Mouse (Mus musculus) layer of hippocampus, adult 9-11 months (tissue): ENCODE results near the gene Pmpcb.
A peak's percentile ranks its signal among the peaks of the same experiment; 100 is the strongest.

ENCODE experiments used
- DNase-seq: peaks from one replicate; pipeline ENCODE4 v3.0.0; 2022

Gene Pmpcb

DNA sequence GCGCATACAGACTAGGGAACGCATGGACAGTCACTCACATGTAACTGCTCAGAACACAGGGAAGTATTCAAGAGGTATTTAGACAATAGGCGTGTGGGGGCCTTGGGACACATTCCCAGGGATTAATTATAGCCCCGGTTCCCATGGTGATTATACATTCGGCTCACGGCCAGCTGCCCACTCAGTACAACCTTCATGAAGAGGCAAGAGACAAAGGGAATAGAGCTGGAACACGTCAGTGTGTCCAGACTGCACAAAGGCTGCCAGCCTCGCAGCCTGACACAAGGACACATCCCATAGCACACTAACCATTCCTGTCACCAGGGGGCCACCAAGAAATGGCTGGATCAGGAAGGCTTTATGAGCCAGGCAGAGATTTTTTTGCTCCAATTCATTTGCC, 4.0 kb upstream of the Pmpcb start:
- DNase-seq, result peak; percentile 92

- no peak for DNase-seq
Measured at GRCm38 (mm10) chr5:21735100-21735499, 1.8 kb upstream of the Pmpcb start.

GRCm38 (mm10) chr5:21735584-21735983, 1.4 kb upstream of the Pmpcb start:
- peak; percentile 75 for DNase-seq

DNA sequence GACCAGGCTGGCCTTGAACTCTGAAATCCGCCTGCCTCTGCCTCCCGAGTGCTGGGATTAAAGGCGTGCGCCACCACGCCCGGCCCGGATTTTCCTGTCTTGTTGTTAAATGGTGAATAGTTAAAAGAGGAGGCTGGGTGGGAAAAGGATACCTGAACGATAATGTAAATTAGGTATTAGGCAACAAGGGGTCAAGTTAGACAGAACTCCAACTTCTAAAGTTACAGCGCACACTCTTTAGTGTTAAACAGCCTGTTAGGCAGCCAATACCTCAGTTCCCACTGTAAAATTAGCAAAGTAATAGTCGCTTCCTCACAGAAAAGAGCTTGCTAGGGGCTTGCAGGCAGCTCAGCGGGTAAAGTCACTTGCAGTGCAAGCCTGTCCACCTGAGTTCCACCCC, 895 bp upstream of the Pmpcb start:
- DNase-seq, result no peak

- no peak for DNase-seq
Measured at GRCm38 (mm10) chr5:21737620-21738019, 679 bp downstream of the Pmpcb start.

DNA sequence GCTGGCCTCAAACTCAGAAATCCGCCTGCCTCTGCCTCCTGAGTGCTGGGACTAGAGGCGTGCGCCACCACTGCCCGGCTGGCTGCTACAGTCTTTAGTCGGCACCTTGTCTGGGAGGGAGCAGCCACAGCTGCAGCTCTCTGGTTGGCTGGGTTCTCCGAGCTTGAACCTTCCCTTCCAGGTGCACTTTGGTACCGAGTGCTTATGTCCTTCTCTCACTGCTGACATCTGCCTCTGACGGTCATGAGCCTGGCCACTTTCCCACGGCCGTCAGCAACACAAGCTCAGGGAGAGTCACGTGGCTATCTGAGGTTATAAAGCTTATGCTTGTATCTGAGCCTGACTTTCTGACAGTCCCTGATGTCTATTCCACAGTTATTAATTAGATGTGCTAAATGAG, 2.2 kb downstream of the Pmpcb start:
- DNase-seq, result no peak

GRCm38 (mm10) chr5:21739881-21740280, 2.9 kb downstream of the Pmpcb start:
- no peak for DNase-seq

- DNase-seq, result no peak
Measured at GRCm38 (mm10) chr5:21743606-21744005, 6.7 kb downstream of the Pmpcb start.

- no peak for DNase-seq
Measured at GRCm38 (mm10) chr5:21744651-21745050, 7.7 kb downstream of the Pmpcb start.

GRCm38 (mm10) chr5:21745966-21746365, 9.0 kb downstream of the Pmpcb start:
- DNase-seq, result no peak

DNA sequence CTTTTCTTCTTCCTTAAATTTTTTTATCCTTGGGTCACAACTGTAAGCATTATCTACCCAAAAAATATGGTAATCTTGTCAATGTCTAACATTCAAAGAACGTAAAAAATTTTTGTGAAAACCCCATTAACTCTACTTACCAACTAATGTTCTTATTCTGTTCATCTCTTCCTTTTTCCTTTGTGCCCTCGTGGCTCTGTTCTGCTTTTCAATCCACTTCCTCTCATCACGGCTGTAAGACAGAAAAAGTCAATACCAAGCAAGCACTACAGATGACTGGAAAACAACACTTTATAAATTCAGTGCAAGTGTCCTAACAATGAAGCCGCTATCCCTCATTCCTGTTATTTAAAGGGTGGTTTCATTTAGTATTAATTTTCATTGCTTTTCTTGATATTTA, 31.6 kb downstream of the Pmpcb start:
- DNase-seq, result no peak

DNA sequence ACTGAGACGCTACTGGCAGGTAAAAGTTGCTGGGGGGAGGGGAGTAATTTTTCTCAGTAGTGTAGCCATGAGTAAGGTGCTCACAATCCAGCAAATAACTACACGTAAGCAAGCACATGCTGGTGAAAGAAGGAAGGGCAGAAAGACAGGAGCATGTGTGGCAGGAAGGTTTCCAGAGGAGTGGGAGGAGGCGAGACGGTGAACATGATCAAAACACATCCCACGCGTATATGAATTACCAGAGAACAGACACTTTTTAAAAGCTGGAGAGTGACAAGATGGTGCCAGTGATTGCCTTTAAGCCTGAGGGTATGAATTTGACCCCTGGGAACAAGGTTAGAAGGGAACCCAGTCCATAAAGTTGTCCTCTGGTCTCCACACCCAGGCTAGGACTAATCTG, 32.9 kb downstream of the Pmpcb start:
- peak; percentile 34 for DNase-seq

GRCm38 (mm10) chr5:21776491-21776890, 39.5 kb downstream of the Pmpcb start:
- no peak for DNase-seq

DNA sequence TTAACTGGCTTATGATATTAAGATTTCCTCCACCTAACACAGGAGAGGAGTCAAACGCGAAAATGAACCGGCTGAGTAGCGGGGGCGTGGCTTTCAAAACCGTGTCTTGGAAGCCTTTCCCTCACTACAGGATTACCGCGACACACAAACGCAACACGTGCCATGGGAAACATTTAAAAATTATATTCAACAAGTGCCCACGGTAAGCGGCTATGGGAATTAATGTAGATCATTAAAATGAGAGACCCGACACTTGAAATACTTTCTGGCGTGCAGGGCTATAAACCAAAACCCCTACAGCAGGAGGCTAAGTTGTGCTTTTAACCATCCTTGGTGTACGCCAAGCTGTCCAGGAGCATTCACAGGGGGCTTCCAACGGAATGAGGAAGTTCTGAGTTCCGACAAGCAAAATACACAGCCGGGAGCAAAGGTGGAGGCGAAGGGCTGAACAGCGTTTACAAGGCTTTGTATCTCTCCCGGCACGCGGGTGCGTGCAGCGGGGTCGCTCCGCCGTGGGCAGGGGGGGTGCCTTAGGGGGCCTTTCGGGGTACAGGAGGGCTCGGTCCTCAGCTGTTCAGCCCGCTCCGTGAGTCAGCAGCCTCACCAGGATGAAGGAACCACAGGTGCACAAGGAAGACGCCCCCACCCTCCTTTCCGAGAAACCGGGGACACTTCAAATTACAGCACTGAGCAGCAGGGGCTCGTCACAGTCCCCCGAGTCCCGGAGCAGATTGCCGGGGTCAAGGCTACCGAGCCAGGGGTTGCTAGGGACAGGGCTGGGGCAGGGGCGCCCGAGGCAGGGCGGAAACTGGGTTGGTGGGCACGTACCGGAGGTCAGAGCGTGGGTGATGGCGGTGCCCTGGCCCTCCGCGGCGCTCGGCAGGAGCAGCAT, 47.5 kb downstream of the Pmpcb start:
- no peak for DNase-seq

DNA sequence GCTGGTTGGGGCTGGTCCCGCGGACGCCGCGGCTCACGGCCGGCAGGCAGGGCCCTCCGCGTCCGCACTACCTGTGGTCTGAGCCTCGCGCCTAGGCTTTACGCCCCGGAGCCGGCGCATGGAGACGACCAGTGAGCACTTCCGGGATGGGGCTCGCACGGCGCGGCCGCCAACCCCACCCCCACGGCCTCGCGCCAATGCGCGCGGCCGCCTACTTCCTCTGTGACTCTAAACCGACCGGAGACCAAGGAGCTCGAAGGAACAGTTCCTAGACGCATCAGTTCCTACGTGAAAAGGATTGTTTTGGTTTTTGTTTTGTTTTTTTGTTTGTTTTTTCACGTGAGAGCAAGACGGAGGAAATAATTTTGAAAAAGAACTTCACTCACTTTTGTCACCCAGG, 48.1 kb downstream of the Pmpcb start, which contains the start of the genes Dnajc2 and Psmc2:
Gene Dnajc2 (minus strand): TSS at position 199 of the 400 bp plus-strand sequence.
Gene Psmc2 (plus strand): TSS at position 231 of the 400 bp plus-strand sequence.
- peak; percentile 92 for DNase-seq

DNA sequence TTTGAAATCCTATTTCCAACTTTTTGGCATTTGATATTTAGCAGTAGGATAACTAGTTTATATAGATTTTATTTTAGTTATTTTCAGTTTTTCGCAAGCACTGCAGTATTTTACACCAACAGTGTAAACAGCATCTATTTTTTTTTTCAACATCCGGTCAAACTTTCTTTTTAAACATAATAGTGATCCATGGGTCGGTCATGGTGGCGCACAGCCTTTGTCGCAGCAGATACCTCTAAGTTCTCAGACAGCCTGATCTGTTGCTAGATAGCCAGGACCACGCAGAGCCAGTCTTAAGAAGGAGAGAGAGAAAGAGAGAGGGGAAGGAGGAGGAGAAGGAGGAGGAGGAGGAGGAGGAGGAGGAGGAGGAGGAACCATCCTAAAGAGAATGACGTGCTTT, 48.8 kb downstream of the Pmpcb start:
- DNase-seq, result no peak

DNA sequence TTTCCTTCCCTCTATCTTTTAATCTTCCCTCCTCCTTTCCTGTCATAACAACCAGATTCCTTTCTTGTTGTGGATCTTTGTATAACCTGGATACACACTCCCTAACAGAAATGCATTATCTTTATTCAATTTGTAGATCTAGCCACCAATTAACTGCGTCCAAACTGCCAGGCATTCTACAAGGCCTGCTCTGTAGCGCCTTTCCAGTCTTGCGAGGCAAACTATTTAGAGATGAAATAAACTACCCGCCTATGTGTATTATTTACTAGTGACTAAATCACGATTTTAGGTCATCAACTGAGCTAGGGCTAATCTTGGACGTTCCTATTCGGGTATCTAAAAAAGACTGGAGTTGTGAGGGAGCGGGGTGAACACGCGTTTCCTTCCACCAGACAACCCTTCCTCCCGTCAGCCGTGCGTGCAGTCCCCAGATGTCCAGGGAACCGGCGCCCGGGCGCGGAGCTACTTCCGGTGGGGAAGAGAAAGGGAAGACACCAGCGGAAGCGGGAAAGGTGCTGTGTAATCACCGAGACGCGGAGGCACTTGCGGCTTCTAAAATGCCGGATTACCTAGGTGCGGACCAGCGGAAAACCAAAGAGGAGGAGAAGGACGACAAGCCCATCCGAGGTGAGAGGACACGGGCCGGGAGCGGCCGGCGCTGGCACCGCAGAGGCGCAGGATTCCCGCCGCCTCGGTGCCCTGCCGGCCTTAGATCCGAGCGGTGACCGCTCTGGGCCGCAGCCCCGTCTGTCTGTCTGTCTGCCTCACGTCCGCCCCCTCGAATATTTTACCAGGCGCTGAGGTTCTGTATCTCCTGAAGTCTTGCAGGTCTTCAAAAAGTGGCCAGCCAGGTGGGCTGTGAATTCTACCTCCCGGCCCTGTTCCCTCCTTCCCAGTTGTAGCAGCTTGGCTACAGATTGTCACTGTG, 49.6 kb downstream of the Pmpcb start:
- peak; percentile 89 for DNase-seq

- no peak for DNase-seq
Measured at GRCm38 (mm10) chr5:21787186-21788105, 50.5 kb downstream of the Pmpcb start.

DNA sequence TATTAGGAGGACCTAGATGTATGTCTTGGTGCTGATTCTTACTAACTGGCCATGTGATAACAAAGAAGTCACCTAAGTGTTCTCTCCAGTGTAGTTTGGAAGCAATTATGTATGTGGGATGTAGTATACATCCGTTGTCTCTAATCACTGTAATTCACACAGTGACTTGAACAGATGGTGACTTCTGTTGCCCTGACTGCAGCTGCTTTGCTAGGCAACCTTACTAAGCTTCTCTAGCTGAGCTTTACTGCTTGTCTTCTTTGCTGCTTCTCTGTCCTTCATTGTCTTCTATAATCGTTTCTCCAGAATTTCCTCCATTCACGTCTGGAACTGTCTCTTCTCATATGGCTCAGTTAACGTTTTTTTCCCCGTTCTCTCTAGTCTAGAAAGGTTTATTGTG, 52.1 kb downstream of the Pmpcb start:
- peak; percentile 15 for DNase-seq

DNA sequence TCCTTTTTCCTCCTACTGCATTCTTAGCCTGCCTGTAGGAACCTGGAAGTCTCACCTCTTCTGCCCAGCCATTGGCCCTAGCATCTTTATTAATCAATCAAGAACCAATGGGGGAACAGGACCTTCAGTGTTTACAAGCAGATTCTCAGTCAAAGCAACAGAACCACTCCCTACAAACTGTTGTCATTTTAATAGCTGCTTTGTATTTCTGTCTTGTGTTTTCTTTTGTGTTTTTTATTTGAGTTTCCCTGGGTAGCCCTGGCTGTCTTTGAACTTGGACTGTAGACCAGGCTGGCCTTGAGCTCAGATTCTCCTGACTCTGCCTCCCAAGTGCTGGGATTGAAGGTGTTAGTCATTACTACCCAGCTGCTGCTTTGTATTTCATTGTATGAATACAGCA, 55.2 kb downstream of the Pmpcb start:
- no peak for DNase-seq

DNA sequence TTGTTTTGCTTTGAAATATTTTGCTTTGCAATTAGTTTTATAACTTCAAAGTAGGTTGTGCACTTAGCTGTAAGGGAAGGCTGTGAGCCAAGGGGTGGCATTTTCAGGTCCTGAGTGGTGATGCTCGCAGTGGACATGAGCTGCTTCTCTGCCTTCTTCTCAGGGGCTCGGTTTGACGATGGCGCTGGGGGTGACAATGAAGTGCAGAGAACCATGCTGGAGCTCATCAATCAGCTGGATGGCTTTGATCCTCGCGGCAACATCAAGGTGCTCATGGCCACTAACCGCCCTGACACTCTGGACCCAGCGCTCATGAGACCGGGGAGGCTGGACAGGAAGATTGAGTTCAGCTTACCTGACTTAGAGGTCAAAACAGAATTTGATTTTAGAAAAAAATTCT, 66.0 kb downstream of the Pmpcb start:
- no peak for DNase-seq

GRCm38 (mm10) chr5:21803691-21804188, 66.8 kb downstream of the Pmpcb start:
- no peak for DNase-seq
